Mouse (Mus musculus) limb, embryonic 15.5 days (tissue): ENCODE data around the gene Ogt. TPM values are rescaled to one million over a fixed set of nuclear protein-coding genes. Genes with fewer than 3 reads are reported as not detected.

ENCODE experiments used
- ATAC-seq: fragments of 200-750 bp; cut with Nextera tagmentation; 2 replicates; pipeline ENCODE4 v1.8.0; 2017; ENCODE audit warnings: low read depth, moderate TSS enrichment; ENCODE audit not compliant: insufficient number of reproducible peaks, low FRiP score, low TSS enrichment
- H3K27ac ChIP-seq: fragments of 300-500 bp; sonication (generic); 2 replicates; pipeline ENCODE4 v1.5.1; 2015; ENCODE audit warnings: moderate library complexity, mild to moderate bottlenecking, inconsistent platforms
- H3K27me3 ChIP-seq: fragments of 300-500 bp; sonication (generic); 2 replicates; pipeline ENCODE4 v1.6.1; 2015; ENCODE audit warnings: inconsistent platforms
- H3K36me3 ChIP-seq: fragments of 300-500 bp; sonication (generic); 2 replicates; pipeline ENCODE4 v1.6.1; 2015; ENCODE audit warnings: inconsistent platforms
- H3K4me1 ChIP-seq: fragments of 300-500 bp; sonication (generic); 2 replicates; pipeline ENCODE4 v1.6.1; 2015; ENCODE audit warnings: inconsistent platforms
- H3K4me2 ChIP-seq: fragments of 300-500 bp; sonication (generic); 2 replicates; pipeline ENCODE4 v1.6.1; 2015; ENCODE audit warnings: mild to moderate bottlenecking, inconsistent platforms
- H3K4me3 ChIP-seq: fragments of 300-500 bp; sonication (generic); 2 replicates; pipeline ENCODE4 v1.5.1; 2015; ENCODE audit warnings: mild to moderate bottlenecking, inconsistent platforms
- H3K9ac ChIP-seq: fragments of 300-500 bp; sonication (generic); 2 replicates; pipeline ENCODE4 v1.6.1; 2015; ENCODE audit warnings: inconsistent platforms
- H3K9me3 ChIP-seq: fragments of 300-500 bp; sonication (generic); 2 replicates; pipeline ENCODE4 v1.6.1; 2016; ENCODE audit warnings: inconsistent platforms
- WGBS: fragments of 180-500 bp; shearing (Covaris S2); methylation state at CpG from one replicate; pipeline ENCODE4 v1.1.7; 2015; 5-methylcytosine and 5-hydroxymethylcytosine counted together
- polyA plus RNA-seq: library from polyadenylated mRNA; unstranded; fragments of >200 nt; fragmentation: Nextera tagmentation; extraction: Ambion mirVana; gene quantifications from 2 replicates; pipeline ENCODE4 v1.2.1, GENCODE M21; 2015

The Ogt gene
- polyA plus RNA-seq = 143 and 144 TPM in 2 replicates

GRCm38 (mm10) chrX:101639741-101640166 lies at the start of gene Ogt:
TSS of gene Ogt (plus strand) at chrX:101640060.
- H3K27ac ChIP-seq = peak within 1 kb of the TSS; percentile 86
- H3K4me3 ChIP-seq = peak within 1 kb of the TSS; percentile 59
- 0 out of 2 replicates have a peak, but pooled peaks cover 3% of the 10 kb centered on the region for H3K4me1 ChIP-seq
- peaks cover 10% of the 10 kb centered on the region for H3K27me3 ChIP-seq
- no peaks in the 10 kb centered on the region for H3K9me3 ChIP-seq
- WGBS = 17% methylated on average over 24 of the region's 24 CpGs
- H3K4me2 ChIP-seq = peak within 1 kb of the TSS; percentile 34
- ATAC-seq = peak; percentile 81
- H3K9ac ChIP-seq = peak within 1 kb of the TSS; percentile 61
- no peaks in the 10 kb centered on the region for H3K36me3 ChIP-seq

GRCm38 (mm10) chrX:101616183-101616582 lies 23.7 kb upstream of the Ogt start:
- Histone ChIP-seq H3K9me3 (no peaks in the 10 kb centered on the region), H3K4me1 (no peaks in the 10 kb centered on the region), H3K4me3 (no peak overlapping the region), H3K27ac (no peak overlapping the region), H3K36me3 (no peaks in the 10 kb centered on the region), H3K27me3 (no peaks in the 10 kb centered on the region; the same call in 1 of the 2 replicates), H3K4me2 (no peak overlapping the region), H3K9ac (no peak overlapping the region)
- WGBS = 69% methylated on average over 3 of the region's 3 CpGs
- no peak for ATAC-seq

- H3K4me3 ChIP-seq = no peak overlapping the region
- H3K27me3 ChIP-seq = no peaks in the 10 kb centered on the region; the same call in 1 of the 2 replicates
- H3K9me3 ChIP-seq = no peaks in the 10 kb centered on the region
- ATAC-seq = no peak
- H3K36me3 ChIP-seq = no peaks in the 10 kb centered on the region
- H3K9ac ChIP-seq = no peak overlapping the region
- no peak overlapping the region for H3K4me2 ChIP-seq
- H3K27ac ChIP-seq = no peak overlapping the region
- no peaks in the 10 kb centered on the region for H3K4me1 ChIP-seq
- 63% methylated on average over 10 of the region's 10 CpGs for WGBS
Measured at GRCm38 (mm10) chrX:101617889-101618288, 22.0 kb upstream of the Ogt start.

- WGBS = 53% methylated on average over 6 of the region's 6 CpGs
- no peak overlapping the region for H3K4me2 ChIP-seq
Measured at GRCm38 (mm10) chrX:101620317-101620716, 19.5 kb upstream of the Ogt start.

GRCm38 (mm10) chrX:101622539-101622938 lies 17.3 kb upstream of the Ogt start:
- no peak overlapping the region for H3K4me2 ChIP-seq
- no peak for ATAC-seq
- no peaks in the 10 kb centered on the region for H3K4me1 ChIP-seq
- no peak overlapping the region for H3K27ac ChIP-seq
- WGBS = 54% methylated on average over 3 of the region's 3 CpGs
- H3K27me3 ChIP-seq = no peaks in the 10 kb centered on the region; the same call in 1 of the 2 replicates
- no peak overlapping the region for H3K4me3 ChIP-seq
- H3K36me3 ChIP-seq = no peaks in the 10 kb centered on the region
- no peaks in the 10 kb centered on the region for H3K9me3 ChIP-seq
- H3K9ac ChIP-seq = no peak overlapping the region

More at GRCm38 (mm10) chrX:101620317-101620716, 19.5 kb upstream of the Ogt start:
- H3K4me1 ChIP-seq = no peaks in the 10 kb centered on the region
- no peak for ATAC-seq
- no peak overlapping the region for H3K27ac ChIP-seq
- H3K9me3 ChIP-seq = no peaks in the 10 kb centered on the region
- no peaks in the 10 kb centered on the region for H3K36me3 ChIP-seq
- H3K27me3 ChIP-seq = no peaks in the 10 kb centered on the region; the same call in 1 of the 2 replicates
- no peak overlapping the region for H3K9ac ChIP-seq
- H3K4me3 ChIP-seq = no peak overlapping the region

- peaks cover 10% of the 10 kb centered on the region for H3K27me3 ChIP-seq
- no peaks in the 10 kb centered on the region for H3K36me3 ChIP-seq
- H3K27ac ChIP-seq = no peak overlapping the region
- no peak overlapping the region for H3K4me3 ChIP-seq
- H3K9me3 ChIP-seq = no peaks in the 10 kb centered on the region
- 36% methylated on average over 8 of the region's 9 CpGs for WGBS
- no peak overlapping the region for H3K4me2 ChIP-seq
- H3K4me1 ChIP-seq = no peaks in the 10 kb centered on the region
- H3K9ac ChIP-seq = no peak overlapping the region
- ATAC-seq = no peak
Measured at GRCm38 (mm10) chrX:101636821-101637525, 2.9 kb upstream of the Ogt start.

GRCm38 (mm10) chrX:101638856-101639255 lies 1.0 kb upstream of the Ogt start:
- Histone ChIP-seq H3K27ac (peak overlapping the region; percentile 65; the same call in 1 of the 2 replicates), H3K4me3 (peak overlapping the region; percentile 59), H3K9me3 (no peaks in the 10 kb centered on the region), H3K27me3 (peaks cover 10% of the 10 kb centered on the region), H3K9ac (no peak overlapping the region), H3K36me3 (no peaks in the 10 kb centered on the region), H3K4me1 (0 out of 2 replicates have a peak, but pooled peaks cover 3% of the 10 kb centered on the region), H3K4me2 (peak overlapping the region; percentile 34)
- 26% methylated on average over 3 of the region's 3 CpGs for WGBS
- no peak for ATAC-seq

GRCm38 (mm10) chrX:101639306-101639705 lies 554 bp upstream of the Ogt start:
- peak overlapping the region; percentile 34 for H3K4me2 ChIP-seq
- peaks cover 10% of the 10 kb centered on the region for H3K27me3 ChIP-seq
- no peaks in the 10 kb centered on the region for H3K36me3 ChIP-seq
- no peak overlapping the region for H3K9ac ChIP-seq
- 0 out of 2 replicates have a peak, but pooled peaks cover 3% of the 10 kb centered on the region for H3K4me1 ChIP-seq
- peak overlapping the region; percentile 59 for H3K4me3 ChIP-seq
- ATAC-seq = no peak
- WGBS = 18% methylated on average over 13 of the region's 13 CpGs
- H3K27ac ChIP-seq = peak overlapping the region; percentile 65
- H3K9me3 ChIP-seq = no peaks in the 10 kb centered on the region

GRCm38 (mm10) chrX:101640194-101641160 lies 617 bp downstream of the Ogt start:
- ATAC-seq = no peak; the same call in 1 of the 2 replicates
- no peaks in the 10 kb centered on the region for H3K9me3 ChIP-seq
- WGBS = 18% methylated on average over 45 of the region's 45 CpGs
- H3K4me1 ChIP-seq = 0 out of 2 replicates have a peak, but pooled peaks cover 3% of the 10 kb centered on the region
- H3K36me3 ChIP-seq = no peaks in the 10 kb centered on the region
- H3K9ac ChIP-seq = peak overlapping the region; percentile 61
- H3K4me2 ChIP-seq = peak overlapping the region; percentile 14; the same call in 1 of the 2 replicates
- peaks cover 10% of the 10 kb centered on the region for H3K27me3 ChIP-seq
- H3K4me3 ChIP-seq = peak overlapping the region; percentile 59
- peak overlapping the region; percentile 86 for H3K27ac ChIP-seq

- no peak overlapping the region for H3K9ac ChIP-seq
- no peaks in the 10 kb centered on the region for H3K36me3 ChIP-seq
- 13% methylated on average over 6 of the region's 6 CpGs for WGBS
- 0 out of 2 replicates have a peak, but pooled peaks cover 3% of the 10 kb centered on the region for H3K4me1 ChIP-seq
- H3K4me3 ChIP-seq = peak overlapping the region; percentile 59
- H3K27ac ChIP-seq = peak overlapping the region; percentile 86; the same call in 1 of the 2 replicates
- H3K27me3 ChIP-seq = peaks cover 10% of the 10 kb centered on the region
- no peaks in the 10 kb centered on the region for H3K9me3 ChIP-seq
- H3K4me2 ChIP-seq = peak overlapping the region; percentile 44
- no peak for ATAC-seq
Measured at GRCm38 (mm10) chrX:101641161-101641530, 1.3 kb downstream of the Ogt start.

GRCm38 (mm10) chrX:101642091-101642490 lies 2.2 kb downstream of the Ogt start:
- peak overlapping the region; percentile 59 for H3K4me3 ChIP-seq
- 0 out of 2 replicates have a peak, but pooled peaks cover 3% of the 10 kb centered on the region for H3K4me1 ChIP-seq
- peak overlapping the region; percentile 44 for H3K4me2 ChIP-seq
- H3K9me3 ChIP-seq = no peaks in the 10 kb centered on the region
- WGBS = 22% methylated on average over 5 of the region's 5 CpGs
- H3K27me3 ChIP-seq = peaks cover 10% of the 10 kb centered on the region
- H3K36me3 ChIP-seq = no peaks in the 10 kb centered on the region
- no peak overlapping the region for H3K9ac ChIP-seq
- no peak for ATAC-seq
- H3K27ac ChIP-seq = no peak overlapping the region
